14 mouse cellular contexts compared by ENCODE assay signal in the genomic region with DNA sequence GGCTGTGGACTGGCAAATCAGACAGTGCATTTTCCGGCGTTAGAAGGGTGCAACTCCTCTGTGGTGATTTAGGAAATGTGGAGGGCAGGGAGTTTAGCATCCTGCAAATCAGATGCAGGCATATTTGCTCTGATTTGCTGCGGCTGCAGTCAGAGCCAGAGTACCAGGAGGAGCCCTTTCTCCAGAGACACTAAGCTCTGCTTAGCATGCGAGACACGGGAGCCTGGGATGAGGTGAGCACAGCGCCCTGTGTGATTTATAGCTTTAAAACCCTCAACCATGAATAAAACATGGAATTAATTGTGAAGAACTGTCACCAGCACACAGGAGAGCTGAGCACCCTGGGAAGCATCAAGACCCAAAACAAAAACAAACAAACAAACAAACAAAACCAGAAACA.
DNase-seq lines count a peak whose midpoint lies in the region; ATAC-seq lines count a peak whose summit lies in the region.
"Had no signal": no experiment of that assay in that cellular context is flagged by ENCODE, and none has a peak within 500 bp of the region (broad histone marks: within the 10 kb centered on the region; RNA-seq: fewer than 3 reads in every experiment).

No protein-coding gene starts in this region.

- H3K4me1 ChIP-seq in embryonic facial prominence, embryonic 12.5 days = peaks cover 30% of the 10 kb centered on the region
- peaks cover 15% of the 10 kb centered on the region for H3K4me1 ChIP-seq in forebrain, embryonic 15.5 days
- peaks cover 74% of the 10 kb centered on the region for H3K4me1 ChIP-seq in limb, embryonic 10.5 days
- peaks cover 30% of the 10 kb centered on the region for H3K4me1 ChIP-seq in midbrain, embryonic 15.5 days

- H3K27me3 ChIP-seq in embryonic facial prominence, embryonic 12.5 days = no peaks in the 10 kb centered on the region
- H3K27me3 ChIP-seq in forebrain, embryonic 15.5 days = peaks cover 4% of the 10 kb centered on the region; the same call in 1 of the 2 replicates
- no peaks in the 10 kb centered on the region for H3K27me3 ChIP-seq in limb, embryonic 10.5 days (ENCODE audit: low read depth, poor library complexity, severe bottlenecking)
- no peaks in the 10 kb centered on the region for H3K27me3 ChIP-seq in midbrain, embryonic 15.5 days (replicated peaks)

- H3K9ac ChIP-seq in embryonic facial prominence, embryonic 12.5 days = no peak overlapping the region
- H3K9ac ChIP-seq in forebrain, embryonic 15.5 days (replicated peaks) = no peak overlapping the region
- no peak overlapping the region for H3K9ac ChIP-seq in midbrain, embryonic 15.5 days

- H3K27ac ChIP-seq in embryonic facial prominence, embryonic 12.5 days = peak overlapping the region; percentile 0; the same call in 1 of the 2 replicates
- H3K27ac ChIP-seq in forebrain, embryonic 15.5 days (replicated peaks) = peak overlapping the region; percentile 13; the same call in 1 of the 2 replicates
- H3K27ac ChIP-seq in limb, embryonic 10.5 days = peak overlapping the region; percentile 75
- H3K27ac ChIP-seq in midbrain, embryonic 15.5 days = peak overlapping the region; percentile 75

- H3K36me3 ChIP-seq in embryonic facial prominence, embryonic 12.5 days = no peaks in the 10 kb centered on the region
- H3K36me3 ChIP-seq in forebrain, embryonic 15.5 days = no peaks in the 10 kb centered on the region
- no peaks in the 10 kb centered on the region for H3K36me3 ChIP-seq in limb, embryonic 10.5 days
- H3K36me3 ChIP-seq in midbrain, embryonic 15.5 days (replicated peaks) = no peaks in the 10 kb centered on the region

- WGBS in embryonic facial prominence, embryonic 12.5 days = 39% methylated on average over 6 of the region's 6 CpGs
- WGBS in forebrain, embryonic 15.5 days = 22% methylated on average over 6 of the region's 6 CpGs
- 48% methylated on average over 6 of the region's 6 CpGs for WGBS in limb, embryonic 10.5 days
- 10% methylated on average over 6 of the region's 6 CpGs for whole genome bisulfite sequencing in midbrain, embryonic 15.5 days

- no peak for ATAC-seq in embryonic facial prominence, embryonic 12.5 days (ENCODE audit: insufficient number of reproducible peaks, insufficient read depth, low FRiP score, low TSS enrichment)
- no peak for ATAC-seq in forebrain, embryonic 15.5 days (replicated peaks)
- peak; percentile 76 for ATAC-seq in midbrain, embryonic 15.5 days (replicated peaks)
- ATAC-seq: intestine, postnatal 0 days had no signal

- H3K4me2 ChIP-seq in embryonic facial prominence, embryonic 12.5 days (replicated peaks) = no peak overlapping the region
- H3K4me2 ChIP-seq in forebrain, embryonic 15.5 days (replicated peaks) = no peak overlapping the region
- H3K4me2 ChIP-seq in midbrain, embryonic 15.5 days = no peak overlapping the region
- H3K4me2 ChIP-seq: liver, embryonic 11.5 days had no signal

- intact Hi-C loops in left cerebral cortex, postnatal 14 days (cut with DNase I) = no loop called here

- no peaks in the 10 kb centered on the region for H3K9me3 ChIP-seq in embryonic facial prominence, embryonic 12.5 days
- no peaks in the 10 kb centered on the region for H3K9me3 ChIP-seq in forebrain, embryonic 15.5 days
- no peaks in the 10 kb centered on the region for H3K9me3 ChIP-seq in limb, embryonic 10.5 days (replicated peaks)
- no peaks in the 10 kb centered on the region for H3K9me3 ChIP-seq in midbrain, embryonic 15.5 days

- DNase-seq in limb, embryonic 10.5 days (ENCODE audit: low spot score) = no peak
- no peak for DNase-seq in adrenal gland, adult (ENCODE audit: inconsistent age in 2 of 2, low spot score in 1 of 2)
- DNase-seq in right cerebral cortex, adult 18-20 months = no peak
- DNase-seq in lung, postnatal 10 days = no peak
- no peak for DNase-seq in left cerebral cortex, postnatal 14 days (ENCODE audit: low spot score in 2 of 2)
- DNase-seq: adrenal gland, adult 2 months; heart, postnatal 10 days; kidney, postnatal 25 days; retina, postnatal 1 day had no signal

- H3K4me3 ChIP-seq in embryonic facial prominence, embryonic 12.5 days = no peak overlapping the region
- H3K4me3 ChIP-seq in forebrain, embryonic 15.5 days = no peak overlapping the region
- no peak overlapping the region for H3K4me3 ChIP-seq in limb, embryonic 10.5 days
- no peak overlapping the region for H3K4me3 ChIP-seq in midbrain, embryonic 15.5 days

Comparison
In these comparisons a context has a peak if more than half of its experiments do, and no peak if none do; other contexts are left out.
1. H3K27ac ChIP-seq: peak in every context shown above with its lines; median percentile 75 in limb, embryonic 10.5 days; 75 in midbrain, embryonic 15.5 days; 13 in forebrain, embryonic 15.5 days; 0 in embryonic facial prominence, embryonic 12.5 days.